Mouse (Mus musculus): ENCODE results near the gene Cand1.

DNA sequence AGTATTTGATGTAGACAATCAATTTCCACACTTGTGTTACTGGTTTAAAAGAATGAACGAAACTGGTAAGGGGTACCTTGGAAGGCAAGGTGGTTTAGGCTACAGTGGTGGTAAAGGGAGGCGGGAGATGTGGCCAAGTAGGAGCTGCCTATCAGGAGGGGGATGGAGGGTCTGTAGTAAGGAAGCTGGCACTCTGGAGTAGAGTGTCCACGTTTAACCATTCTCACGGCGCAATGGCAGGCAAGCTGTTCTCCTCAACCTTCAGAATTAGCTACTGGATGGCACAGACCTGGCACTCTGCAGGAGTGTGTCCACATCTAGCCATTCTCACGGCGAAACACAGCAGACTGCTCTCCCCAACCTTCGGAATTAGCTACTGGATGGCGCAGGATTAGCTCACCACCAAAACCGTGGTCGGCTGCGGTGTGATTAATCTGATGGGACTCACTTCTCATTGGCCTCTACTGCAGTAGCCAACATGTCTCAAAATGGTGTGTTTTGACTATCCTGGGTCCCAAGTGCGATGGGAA lies 42.2 kb downstream of the Cand1 start:
- TF ChIP-seq POLR2A (IDR thresholded peaks at IDR 0.05; ENCODE audit: borderline replicate concordance, extremely low read depth, low read depth, low read length) (no peak), CTCF (IDR thresholded peaks at IDR 0.05; ENCODE audit: insufficient read depth, low read length) (no peak)

Measured in lung, adult 2 months (tissue).